Mouse (Mus musculus): Measurements from ENCODE around the gene Maml2. TPM values are rescaled to one million over a fixed set of nuclear protein-coding genes. Genes with fewer than 3 reads are reported as not detected.

The Maml2 gene
- total RNA-seq, 2 experiments from 2014 or later = 20.5 to 22.8 TPM

GRCm38 (mm10) chr9:13443484-13444211 is 145.9 kb downstream of the Maml2 start:
- DNase-seq (ENCODE audit: extremely low spot score in 1 of 2, low spot score in 1 of 2) = no peak

GRCm38 (mm10) chr9:13446236-13446635 is 148.5 kb downstream of the Maml2 start:
- DNase-seq (ENCODE audit: extremely low spot score in 1 of 2, low spot score in 1 of 2) = no peak

- DNase-seq (ENCODE audit: extremely low spot score in 1 of 2, low spot score in 1 of 2) = no peak
These were observed 149.0 kb downstream of the Maml2 start, which contains the start of gene Gm17571 for GRCm38 (mm10) chr9:13446703-13447285. Gene Gm17571 (minus strand): TSS chr9:13446753.

GRCm38 (mm10) chr9:13448716-13449115 is 151.0 kb downstream of the Maml2 start:
- DNase-seq (ENCODE audit: extremely low spot score in 1 of 2, low spot score in 1 of 2) = no peak

GRCm38 (mm10) chr9:13454651-13455123 is 156.9 kb downstream of the Maml2 start:
- no peak for DNase-seq (ENCODE audit: extremely low spot score in 1 of 2, low spot score in 1 of 2)

GRCm38 (mm10) chr9:13455231-13455630 is 157.5 kb downstream of the Maml2 start:
- no peak for DNase-seq (ENCODE audit: extremely low spot score in 1 of 2, low spot score in 1 of 2)

- DNase-seq (ENCODE audit: extremely low spot score in 1 of 2, low spot score in 1 of 2) = no peak
These were observed 160.0 kb downstream of the Maml2 start for GRCm38 (mm10) chr9:13457774-13458173.

- DNase-seq (ENCODE audit: extremely low spot score in 1 of 2, low spot score in 1 of 2) = no peak
These were observed 161.6 kb downstream of the Maml2 start for GRCm38 (mm10) chr9:13459371-13459770.

- DNase-seq (ENCODE audit: extremely low spot score in 1 of 2, low spot score in 1 of 2) = no peak
These were observed 162.3 kb downstream of the Maml2 start for GRCm38 (mm10) chr9:13460012-13460411.

- no peak for DNase-seq (ENCODE audit: extremely low spot score in 1 of 2, low spot score in 1 of 2)
These were observed 163.2 kb downstream of the Maml2 start for GRCm38 (mm10) chr9:13460926-13461325.

GRCm38 (mm10) chr9:13465358-13466020 is 167.7 kb downstream of the Maml2 start:
- no peak for DNase-seq (ENCODE audit: extremely low spot score in 1 of 2, low spot score in 1 of 2)

- DNase-seq (ENCODE audit: extremely low spot score in 1 of 2, low spot score in 1 of 2) = no peak
These were observed 168.6 kb downstream of the Maml2 start for GRCm38 (mm10) chr9:13466351-13466750.

GRCm38 (mm10) chr9:13466816-13467215 is 169.1 kb downstream of the Maml2 start:
- DNase-seq (ENCODE audit: extremely low spot score in 1 of 2, low spot score in 1 of 2) = no peak

GRCm38 (mm10) chr9:13467745-13468144 is 170.0 kb downstream of the Maml2 start:
- no peak for DNase-seq (ENCODE audit: extremely low spot score in 1 of 2, low spot score in 1 of 2)

- no peak for DNase-seq (ENCODE audit: extremely low spot score in 1 of 2, low spot score in 1 of 2)
These were observed 171.0 kb downstream of the Maml2 start for GRCm38 (mm10) chr9:13468778-13469177.

GRCm38 (mm10) chr9:13470013-13470412 is 172.3 kb downstream of the Maml2 start:
- DNase-seq (ENCODE audit: extremely low spot score in 1 of 2, low spot score in 1 of 2) = no peak

GRCm38 (mm10) chr9:13474951-13475350 is 177.2 kb downstream of the Maml2 start:
- no peak for DNase-seq (ENCODE audit: extremely low spot score in 1 of 2, low spot score in 1 of 2)

GRCm38 (mm10) chr9:13479275-13479674 is 181.5 kb downstream of the Maml2 start:
- no peak for DNase-seq (ENCODE audit: extremely low spot score in 1 of 2, low spot score in 1 of 2)

- no peak for DNase-seq (ENCODE audit: extremely low spot score in 1 of 2, low spot score in 1 of 2)
These were observed 185.7 kb downstream of the Maml2 start for GRCm38 (mm10) chr9:13483199-13484068.

Data from layer of hippocampus, postnatal 25 days (tissue).